Mouse (Mus musculus): ENCODE data around the gene Zp3.

DNA sequence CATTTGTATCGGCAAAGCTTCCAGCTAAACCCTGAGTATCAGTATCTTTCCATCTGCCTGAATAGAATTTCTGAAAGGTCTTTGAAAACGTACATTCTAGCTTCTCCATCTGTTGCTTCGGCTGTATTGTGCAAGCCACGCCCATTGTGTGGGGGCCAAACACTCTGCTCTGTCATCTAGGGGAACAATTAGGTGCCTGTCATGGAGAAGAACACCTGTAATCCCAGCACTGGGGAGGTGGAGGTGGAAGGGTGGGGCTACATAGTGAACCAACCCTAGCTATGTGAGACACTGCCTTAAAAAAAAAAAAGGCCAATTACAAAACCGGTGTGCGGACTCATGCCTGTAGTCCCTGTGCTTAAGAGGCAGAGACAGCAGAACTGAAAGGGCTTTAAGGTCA, 37.2 kb upstream of the Zp3 start:
- TF ChIP-seq POLR2A (IDR thresholded peaks at IDR 0.05; ENCODE audit: borderline replicate concordance, extremely low read depth, low read depth, low read length) (no peak), CTCF (IDR thresholded peaks at IDR 0.05; ENCODE audit: insufficient read depth, low read length) (no peak)
